Mouse (Mus musculus): Measurements from ENCODE around the gene Pcnx.

- TF ChIP-seq CTCF (conservative IDR thresholded peaks at IDR 0.05; ENCODE audit: low read length) (no peak), POU5F1 (IDR thresholded peaks at IDR 0.05; ENCODE audit: borderline replicate concordance, low read length) (no peak), NANOG (IDR thresholded peaks at IDR 0.05; ENCODE audit: borderline replicate concordance, low read length) (no peak)
Observed at GRCm38 (mm10) chr12:81927163-81927562, 67.3 kb downstream of the Pcnx start.
